Mouse (Mus musculus) embryonic facial prominence, embryonic 10.5 days (tissue): ENCODE data around the gene E130308A19Rik. TPM values are rescaled to one million over a fixed set of nuclear protein-coding genes. Genes with fewer than 3 reads are reported as not detected.
A peak's percentile ranks its signal among the peaks of the same experiment; 100 is the strongest.

Source experiments
- DNase-seq: peaks from one replicate; pipeline ENCODE4 v3.0.0-alpha.2; 2017; ENCODE audit warnings: low spot score
- H3K27ac ChIP-seq: fragments of 300-500 bp; sonication (generic); replicated peaks from 2 replicates; pipeline ENCODE4 v1.5.1; 2016; ENCODE audit warnings: mild to moderate bottlenecking
- H3K27me3 ChIP-seq: fragments of 300-500 bp; sonication (generic); replicated peaks from 2 replicates; pipeline ENCODE4 v1.6.1; 2016; ENCODE audit warnings: low read depth, mild to moderate bottlenecking; ENCODE audit not compliant: poor library complexity, severe bottlenecking
- H3K36me3 ChIP-seq: fragments of 300-500 bp; sonication (generic); replicated peaks from 2 replicates; pipeline ENCODE4 v1.6.1; 2016; ENCODE audit warnings: mild to moderate bottlenecking, moderate library complexity
- H3K4me1 ChIP-seq: fragments of 300-500 bp; sonication (generic); 2 replicates; pipeline ENCODE4 v1.6.1; 2016
- H3K4me3 ChIP-seq: fragments of 300-500 bp; sonication (generic); 2 replicates; pipeline ENCODE4 v1.5.1; 2016; ENCODE audit warnings: mild to moderate bottlenecking, moderate library complexity
- H3K9me3 ChIP-seq: fragments of 300-500 bp; sonication (generic); 2 replicates; pipeline ENCODE4 v1.6.1; 2016; ENCODE audit warnings: mild to moderate bottlenecking
- WGBS: fragments of 180-500 bp; shearing (Covaris S2); methylation state at CpG from one replicate; pipeline ENCODE4 v1.1.7; 2016; 5-methylcytosine and 5-hydroxymethylcytosine counted together
- polyA plus RNA-seq: library from polyadenylated mRNA; unstranded; fragments of >200 nt; fragmentation: Nextera tagmentation; extraction: Ambion mirVana; gene quantifications from 2 replicates; pipeline ENCODE4 v1.2.1, GENCODE M21; 2016

Gene E130308A19Rik
- polyA plus RNA-seq, 1 experiment from 2014 or later: 41.1 TPM

DNA sequence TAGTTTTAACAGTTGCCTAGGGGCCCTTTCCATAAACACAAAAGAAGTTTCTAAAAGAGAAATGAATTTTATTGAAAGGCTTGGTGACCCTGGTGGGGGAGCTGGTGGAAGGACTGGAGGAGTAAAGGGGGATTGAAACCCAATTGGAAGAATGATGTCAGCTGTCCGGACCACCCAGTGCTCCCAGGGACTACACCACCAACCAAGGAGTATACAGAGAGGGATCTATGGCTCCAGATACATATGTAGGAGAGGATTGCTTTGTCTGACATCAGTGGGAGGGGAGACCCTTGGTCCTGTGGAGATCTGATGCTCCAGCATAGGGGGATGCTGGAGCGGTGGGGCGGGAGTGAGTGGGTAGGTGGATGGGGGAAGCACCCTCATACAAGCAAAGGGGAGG, 20.5 kb upstream of the E130308A19Rik start:
- no peak for DNase-seq
- Histone ChIP-seq H3K9me3 (no peaks in the 10 kb centered on the region), H3K4me3 (no peak overlapping the region), H3K36me3 (0 out of 2 replicates have a peak, but pooled peaks cover 1% of the 10 kb centered on the region), H3K4me1 (no peaks in the 10 kb centered on the region), H3K27ac (no peak overlapping the region), H3K27me3 (no peaks in the 10 kb centered on the region)
- WGBS: 93% methylated on average over 3 of the region's 3 CpGs

DNA sequence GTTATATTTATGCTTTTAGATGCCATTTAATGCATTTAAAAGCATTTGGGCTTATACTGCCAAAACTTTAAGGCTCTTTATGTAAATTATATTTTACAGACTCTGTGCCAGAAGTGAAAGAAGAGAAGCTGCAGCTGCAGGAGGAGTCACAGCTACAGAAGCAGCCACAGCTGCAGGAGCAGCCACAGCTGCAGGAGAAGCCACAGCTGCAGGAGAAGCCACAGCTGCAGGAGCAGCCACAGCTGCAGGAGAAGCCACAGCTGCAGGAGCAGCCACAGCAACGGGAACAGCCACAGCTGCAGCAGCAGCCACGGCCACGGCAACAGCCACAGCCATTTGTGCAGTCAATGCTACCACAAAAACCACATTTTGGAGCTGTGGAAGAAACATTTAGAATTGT, 15.6 kb upstream of the E130308A19Rik start:
- WGBS: 85% methylated on average over 3 of the region's 3 CpGs
- no peak for DNase-seq
- H3K36me3 ChIP-seq: 0 out of 2 replicates have a peak, but pooled peaks cover 3% of the 10 kb centered on the region
- H3K4me3 ChIP-seq: no peak overlapping the region
- no peaks in the 10 kb centered on the region for H3K4me1 ChIP-seq
- no peaks in the 10 kb centered on the region for H3K27me3 ChIP-seq
- H3K27ac ChIP-seq: no peak overlapping the region
- no peaks in the 10 kb centered on the region for H3K9me3 ChIP-seq

DNA sequence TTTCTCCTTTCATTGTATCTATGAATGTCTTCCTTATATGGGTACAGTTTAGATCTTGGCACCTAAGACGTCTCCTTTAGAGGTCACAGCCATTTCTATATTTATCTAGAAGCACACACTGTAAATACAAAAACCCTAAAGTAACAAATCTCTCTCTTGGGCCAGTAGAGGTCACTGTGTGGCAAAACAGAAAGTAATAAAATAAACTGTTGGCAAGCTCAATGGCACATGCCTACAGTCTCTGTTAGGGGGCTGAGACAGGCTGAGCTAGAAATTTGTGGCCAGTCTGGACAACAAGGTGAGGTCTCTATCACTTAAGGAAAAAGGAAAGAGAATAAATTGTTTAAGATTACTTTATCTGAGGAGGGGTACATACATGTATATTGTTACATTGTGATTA, 11.0 kb upstream of the E130308A19Rik start:
- Histone ChIP-seq H3K27me3 (no peaks in the 10 kb centered on the region), H3K36me3 (0 out of 2 replicates have a peak, but pooled peaks cover 3% of the 10 kb centered on the region), H3K4me1 (no peaks in the 10 kb centered on the region), H3K27ac (no peak overlapping the region), H3K4me3 (no peak overlapping the region), H3K9me3 (no peaks in the 10 kb centered on the region)
- WGBS: 56% methylated on average over 1 of the region's 1 CpGs
- no peak for DNase-seq

DNA sequence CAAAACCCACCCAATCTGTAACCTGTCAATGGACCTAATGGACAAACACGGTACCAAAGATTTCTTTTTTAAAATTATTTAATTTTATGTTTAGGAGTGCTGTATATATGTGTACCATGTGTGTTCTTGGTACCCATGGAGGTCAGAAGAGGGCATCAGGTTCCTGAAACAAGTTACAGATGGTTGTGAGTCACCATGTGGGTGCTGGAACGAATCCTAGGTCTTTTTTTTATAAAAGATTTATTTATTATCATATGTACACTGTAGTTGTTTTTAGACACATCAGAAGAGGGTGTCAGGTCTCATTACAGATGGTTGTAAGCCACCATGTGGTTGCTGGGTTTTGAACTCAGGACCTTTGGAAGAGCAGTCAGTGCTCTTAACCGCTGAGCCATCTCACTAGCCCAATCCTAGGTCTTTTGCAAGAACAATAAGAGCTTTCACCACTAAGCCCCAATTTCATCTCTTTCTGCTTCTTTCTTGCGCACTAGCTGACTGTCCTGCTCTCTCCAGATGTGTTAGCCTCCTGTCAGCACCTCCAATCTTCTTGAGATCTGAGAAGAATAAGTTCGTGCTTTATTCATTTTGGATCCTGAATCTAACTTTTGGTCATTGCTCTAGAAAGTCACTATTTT, 6.3 kb upstream of the E130308A19Rik start:
- WGBS: 88% methylated on average over 5 of the region's 5 CpGs
- Histone ChIP-seq H3K9me3 (no peaks in the 10 kb centered on the region), H3K4me1 (no peaks in the 10 kb centered on the region), H3K4me3 (no peak overlapping the region), H3K27ac (no peak overlapping the region), H3K36me3 (no peaks in the 10 kb centered on the region), H3K27me3 (no peaks in the 10 kb centered on the region)
- DNase-seq: no peak

DNA sequence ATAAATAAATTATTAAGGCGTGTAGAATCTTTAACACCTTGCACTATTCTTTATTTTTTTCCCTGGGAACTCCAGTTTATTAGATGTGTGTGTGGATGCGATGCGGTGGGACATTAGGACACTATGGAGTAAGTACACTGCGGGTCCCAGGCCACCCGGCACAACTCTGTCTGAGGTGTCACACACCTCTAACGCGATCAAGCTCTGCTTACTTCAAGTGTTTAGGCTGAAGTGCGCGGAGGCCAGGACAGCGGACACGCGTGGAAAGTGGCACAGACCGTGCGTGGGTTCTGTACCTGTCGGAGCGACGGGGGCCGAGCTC, 374 bp upstream of the E130308A19Rik start:
- Histone ChIP-seq H3K4me3 (peak overlapping the region; percentile 93), H3K36me3 (no peaks in the 10 kb centered on the region), H3K27me3 (no peaks in the 10 kb centered on the region), H3K27ac (peak overlapping the region; percentile 97), H3K9me3 (no peaks in the 10 kb centered on the region), H3K4me1 (peaks cover 26% of the 10 kb centered on the region)
- 2% methylated on average over 18 of the region's 18 CpGs for WGBS
- DNase-seq: no peak

DNA sequence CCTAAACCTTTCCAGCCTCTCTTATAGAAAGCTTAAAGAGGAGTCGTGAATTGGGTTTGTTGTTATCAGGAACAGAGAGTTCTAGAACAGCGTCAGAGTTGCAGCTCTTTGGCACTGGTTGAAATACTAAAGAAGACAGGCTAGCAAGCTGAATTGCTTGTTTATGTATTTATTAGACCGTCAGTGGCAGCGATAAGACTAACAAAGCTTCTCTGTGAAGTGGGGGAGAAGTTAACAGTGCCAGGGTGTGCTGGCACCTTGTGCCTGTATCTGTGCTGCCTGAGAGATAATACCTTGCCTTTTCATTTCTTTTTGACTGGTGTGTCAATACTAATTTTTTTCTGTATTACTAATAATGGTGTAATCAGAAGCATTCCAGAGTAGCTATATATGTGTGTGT, 2.2 kb downstream of the E130308A19Rik start:
- Histone ChIP-seq H3K27ac (no peak overlapping the region), H3K9me3 (no peaks in the 10 kb centered on the region), H3K4me1 (peaks cover 26% of the 10 kb centered on the region), H3K27me3 (no peaks in the 10 kb centered on the region), H3K4me3 (peak overlapping the region; percentile 16; the same call in 1 of the 2 replicates), H3K36me3 (no peaks in the 10 kb centered on the region)
- DNase-seq: no peak
- 68% methylated on average over 4 of the region's 4 CpGs for WGBS

DNA sequence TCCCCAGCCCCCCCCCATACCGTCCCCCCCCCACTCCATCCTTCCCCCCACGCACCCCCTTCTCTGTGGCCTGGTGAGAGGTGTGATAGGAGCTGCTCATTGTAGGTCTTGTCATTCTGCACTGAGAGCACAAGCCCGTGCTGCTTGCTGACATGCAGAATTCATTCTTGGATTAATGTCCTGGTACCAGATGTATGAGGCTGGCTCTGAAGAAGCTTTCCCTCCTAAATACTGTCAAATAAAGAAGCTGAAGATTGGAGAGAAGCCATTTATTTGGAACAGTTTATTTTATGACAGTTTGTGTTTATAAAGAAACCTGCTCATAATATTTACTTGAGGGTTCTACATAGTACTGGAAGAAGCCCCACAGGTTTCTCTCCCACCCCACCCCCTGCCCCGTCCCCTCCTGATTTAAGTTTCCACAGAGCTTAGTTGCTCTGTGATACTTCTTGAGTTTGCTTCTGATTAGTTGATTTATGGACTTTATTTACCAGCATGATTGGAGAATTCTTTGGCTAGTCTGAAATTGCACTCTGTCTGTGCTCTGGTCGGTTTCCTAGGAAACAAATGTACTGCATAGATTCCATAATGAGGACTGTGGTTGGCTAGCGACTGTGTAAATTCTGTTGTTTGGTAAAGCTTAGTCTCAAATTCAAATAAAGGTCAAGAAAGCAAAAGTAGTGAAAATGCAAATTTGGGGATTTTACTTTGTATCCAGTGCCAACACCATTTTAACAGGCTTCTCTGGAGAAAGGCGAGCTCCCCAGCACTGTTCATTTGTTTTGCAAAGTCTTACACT, 3.3 kb downstream of the E130308A19Rik start:
- Histone ChIP-seq H3K9me3 (no peaks in the 10 kb centered on the region), H3K36me3 (no peaks in the 10 kb centered on the region), H3K4me1 (peaks cover 26% of the 10 kb centered on the region), H3K27me3 (no peaks in the 10 kb centered on the region), H3K4me3 (no peak overlapping the region), H3K27ac (no peak overlapping the region)
- DNase-seq: no peak
- 42% methylated on average over 7 of the region's 7 CpGs for WGBS

DNA sequence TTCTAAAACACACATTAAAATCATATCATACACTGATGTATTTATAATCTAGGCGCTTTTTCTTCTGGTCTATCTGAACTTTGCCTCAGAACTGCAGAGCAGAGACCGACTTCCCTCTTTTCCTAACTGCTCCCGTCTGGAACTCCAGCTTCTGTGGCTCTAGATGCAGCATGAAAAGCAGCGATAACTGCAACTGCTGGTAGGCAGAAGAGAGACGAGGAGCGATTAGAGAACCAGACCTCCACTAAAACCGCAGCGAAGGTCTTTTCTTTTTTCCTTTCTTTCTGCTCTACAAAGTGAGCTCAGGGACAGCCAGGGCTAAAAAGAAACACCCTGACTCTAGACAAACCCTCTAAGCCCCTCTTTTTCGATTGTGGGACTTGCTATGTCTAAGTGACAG, 4.1 kb downstream of the E130308A19Rik start:
- H3K4me3 ChIP-seq: no peak overlapping the region
- no peaks in the 10 kb centered on the region for H3K36me3 ChIP-seq
- DNase-seq: no peak
- WGBS: 75% methylated on average over 9 of the region's 9 CpGs
- H3K4me1 ChIP-seq: peaks cover 26% of the 10 kb centered on the region
- no peak overlapping the region for H3K27ac ChIP-seq
- H3K27me3 ChIP-seq: no peaks in the 10 kb centered on the region
- H3K9me3 ChIP-seq: no peaks in the 10 kb centered on the region

DNA sequence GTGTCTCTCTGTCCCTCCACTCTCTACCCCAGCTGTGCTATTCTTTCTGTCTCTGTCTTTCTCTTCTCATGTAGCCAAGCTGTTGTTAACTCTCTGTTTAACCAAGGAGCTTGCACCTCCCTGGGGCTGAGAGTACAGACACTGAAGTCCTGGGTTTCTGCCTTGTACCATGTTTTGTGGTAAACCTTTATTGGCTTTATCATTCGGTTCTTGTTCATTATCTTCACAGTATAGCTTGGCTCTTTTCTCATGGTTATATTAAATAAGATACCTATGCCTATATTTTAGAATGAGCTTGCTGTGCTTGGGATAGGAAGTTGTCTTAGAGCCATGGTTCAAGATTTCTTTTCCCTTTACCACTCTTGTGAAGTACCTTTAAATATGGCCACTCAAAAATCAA, 8.5 kb downstream of the E130308A19Rik start:
- no peaks in the 10 kb centered on the region for H3K36me3 ChIP-seq
- H3K4me1 ChIP-seq: peaks cover 24% of the 10 kb centered on the region
- H3K27me3 ChIP-seq: no peaks in the 10 kb centered on the region
- DNase-seq: no peak
- no peak overlapping the region for H3K27ac ChIP-seq
- no peaks in the 10 kb centered on the region for H3K9me3 ChIP-seq
- WGBS: 86% methylated on average over 1 of the region's 1 CpGs
- H3K4me3 ChIP-seq: no peak overlapping the region

DNA sequence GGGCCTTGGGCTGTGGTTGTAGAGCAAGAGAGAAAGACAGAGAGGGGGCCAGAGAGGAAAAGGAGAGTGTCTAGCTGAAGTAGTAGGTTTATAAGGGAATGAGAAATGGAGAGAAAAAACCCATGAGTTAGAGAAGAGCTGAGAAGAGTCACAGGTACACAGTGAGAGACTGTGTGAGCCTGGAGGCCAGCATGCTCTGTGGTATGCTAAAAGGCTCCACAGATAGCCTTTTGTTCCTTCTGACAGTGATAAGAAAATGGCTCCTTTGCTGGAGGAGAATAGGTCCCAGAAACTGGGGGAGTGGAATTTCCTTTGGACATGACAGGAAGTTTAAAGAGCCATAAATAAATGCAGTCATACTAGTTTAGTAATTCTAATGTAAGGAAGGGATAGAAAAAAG, 13.2 kb downstream of the E130308A19Rik start:
- Histone ChIP-seq H3K9me3 (no peaks in the 10 kb centered on the region), H3K36me3 (no peaks in the 10 kb centered on the region), H3K4me3 (no peak overlapping the region), H3K4me1 (peaks cover 22% of the 10 kb centered on the region), H3K27ac (no peak overlapping the region), H3K27me3 (no peaks in the 10 kb centered on the region)
- no peak for DNase-seq

DNA sequence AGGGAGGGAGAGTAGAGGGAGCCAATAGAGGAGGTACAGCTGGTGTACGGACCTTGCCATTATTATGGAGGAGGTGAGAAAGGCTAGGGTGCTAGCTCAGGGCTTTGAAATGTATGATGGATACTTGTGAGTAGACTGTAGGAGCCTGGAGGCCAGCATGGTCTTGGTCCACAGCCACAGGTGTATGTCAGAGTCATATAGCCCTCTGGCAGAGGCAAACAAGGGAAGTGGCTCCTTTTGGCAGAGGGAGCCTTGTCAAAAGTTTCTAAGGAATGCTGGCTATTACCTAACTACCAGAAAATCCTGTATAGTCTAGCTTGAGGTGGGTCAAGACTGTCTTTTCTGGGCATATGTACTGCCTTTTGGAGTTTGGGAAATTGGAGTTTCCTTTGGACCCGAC, 14.7 kb downstream of the E130308A19Rik start:
- no peaks in the 10 kb centered on the region for H3K27me3 ChIP-seq
- no peaks in the 10 kb centered on the region for H3K36me3 ChIP-seq
- peaks cover 16% of the 10 kb centered on the region for H3K4me1 ChIP-seq
- no peak overlapping the region for H3K4me3 ChIP-seq
- H3K9me3 ChIP-seq: no peaks in the 10 kb centered on the region
- WGBS: 88% methylated on average over 2 of the region's 2 CpGs
- no peak overlapping the region for H3K27ac ChIP-seq
- no peak for DNase-seq

DNA sequence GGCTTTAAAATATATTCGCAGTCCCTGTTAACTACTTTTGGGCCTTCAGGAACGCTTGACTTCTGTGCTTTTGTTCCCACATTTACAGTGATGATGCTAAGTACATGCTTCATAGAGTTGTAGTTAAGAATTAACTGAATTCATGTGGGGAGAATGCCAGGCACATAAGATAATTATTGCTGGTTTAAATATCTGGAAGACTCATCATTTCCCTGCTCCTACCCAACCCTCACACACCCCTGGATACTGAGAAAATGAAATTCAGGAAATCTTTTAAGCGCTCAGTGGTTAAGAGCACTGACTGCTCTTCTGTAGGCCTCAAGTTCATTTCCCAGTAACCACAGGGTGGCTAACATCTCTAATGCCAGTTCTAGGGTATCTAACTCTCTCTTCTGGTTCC, 16.0 kb downstream of the E130308A19Rik start:
- Histone ChIP-seq H3K9me3 (no peaks in the 10 kb centered on the region), H3K4me3 (no peak overlapping the region), H3K4me1 (peaks cover 14% of the 10 kb centered on the region), H3K27me3 (no peaks in the 10 kb centered on the region), H3K27ac (no peak overlapping the region), H3K36me3 (no peaks in the 10 kb centered on the region)
- no peak for DNase-seq
- WGBS: 91% methylated on average over 3 of the region's 3 CpGs

DNA sequence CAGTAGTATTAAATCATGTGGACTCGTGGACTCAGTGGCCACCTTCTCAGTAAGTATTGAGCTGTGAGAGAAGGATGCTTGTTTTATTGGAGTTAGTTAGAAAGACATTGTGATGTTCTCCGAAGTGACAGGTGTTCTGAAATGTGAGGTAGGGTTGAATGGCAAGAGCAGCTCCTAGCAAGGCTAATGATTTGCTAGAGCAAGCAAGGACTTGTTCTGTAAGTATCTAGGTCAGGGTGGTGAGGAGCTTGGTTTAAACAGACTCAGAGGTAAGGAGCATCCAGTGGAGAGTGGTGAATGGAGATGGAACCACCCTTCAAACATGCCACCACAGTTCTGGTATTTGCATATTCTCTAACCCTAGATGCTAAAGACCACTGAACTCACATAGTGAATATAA, 16.6 kb downstream of the E130308A19Rik start:
- H3K9me3 ChIP-seq: no peaks in the 10 kb centered on the region
- H3K36me3 ChIP-seq: no peaks in the 10 kb centered on the region
- WGBS: 84% methylated on average over 2 of the region's 2 CpGs
- no peak for DNase-seq
- no peak overlapping the region for H3K27ac ChIP-seq
- no peaks in the 10 kb centered on the region for H3K27me3 ChIP-seq
- H3K4me1 ChIP-seq: peaks cover 14% of the 10 kb centered on the region
- no peak overlapping the region for H3K4me3 ChIP-seq
